Mouse (Mus musculus) hindbrain, embryonic 10.5 days (tissue): Measurements from ENCODE around the gene Bnip1. TPM values are rescaled to one million over a fixed set of nuclear protein-coding genes. Genes with fewer than 3 reads are reported as not detected.
A peak's percentile ranks its signal among the peaks of the same experiment; 100 is the strongest.

Source experiments
- DNase-seq: peaks from one replicate; pipeline ENCODE4 v3.0.0-alpha.2; 2017; ENCODE audit warnings: low spot score
- H3K27ac ChIP-seq: fragments of 300-500 bp; sonication (generic); 2 replicates; pipeline ENCODE4 v1.5.1; 2016; ENCODE audit warnings: mild to moderate bottlenecking, moderate library complexity
- H3K27me3 ChIP-seq: fragments of 300-500 bp; sonication (generic); 2 replicates; pipeline ENCODE4 v1.6.1; 2016; ENCODE audit warnings: mild to moderate bottlenecking; ENCODE audit not compliant: poor library complexity, insufficient read depth, severe bottlenecking
- H3K36me3 ChIP-seq: fragments of 300-500 bp; sonication (generic); 2 replicates; pipeline ENCODE4 v1.6.1; 2016; ENCODE audit warnings: mild to moderate bottlenecking, moderate library complexity
- H3K4me1 ChIP-seq: fragments of 300-500 bp; sonication (generic); replicated peaks from 2 replicates; pipeline ENCODE4 v1.6.1; 2016; ENCODE audit warnings: mild to moderate bottlenecking
- H3K4me3 ChIP-seq: fragments of 300-500 bp; sonication (generic); 2 replicates; pipeline ENCODE4 v1.5.1; 2016; ENCODE audit warnings: mild to moderate bottlenecking, moderate library complexity
- H3K9me3 ChIP-seq: fragments of 300-500 bp; sonication (generic); 2 replicates; pipeline ENCODE4 v1.6.1; 2016; ENCODE audit warnings: mild to moderate bottlenecking, moderate library complexity
- WGBS: fragments of 180-500 bp; shearing (Covaris S2); methylation state at CpG from one replicate; pipeline ENCODE4 v1.1.7; 2016; 5-methylcytosine and 5-hydroxymethylcytosine counted together
- polyA plus RNA-seq: library from polyadenylated mRNA; unstranded; fragments of >200 nt; fragmentation: Nextera tagmentation; extraction: Ambion mirVana; gene quantifications from 2 replicates; pipeline ENCODE4 v1.2.1, GENCODE M21; 2016

The Bnip1 gene
- polyA plus RNA-seq, 1 experiment from 2014 or later = 54.3 TPM

DNA sequence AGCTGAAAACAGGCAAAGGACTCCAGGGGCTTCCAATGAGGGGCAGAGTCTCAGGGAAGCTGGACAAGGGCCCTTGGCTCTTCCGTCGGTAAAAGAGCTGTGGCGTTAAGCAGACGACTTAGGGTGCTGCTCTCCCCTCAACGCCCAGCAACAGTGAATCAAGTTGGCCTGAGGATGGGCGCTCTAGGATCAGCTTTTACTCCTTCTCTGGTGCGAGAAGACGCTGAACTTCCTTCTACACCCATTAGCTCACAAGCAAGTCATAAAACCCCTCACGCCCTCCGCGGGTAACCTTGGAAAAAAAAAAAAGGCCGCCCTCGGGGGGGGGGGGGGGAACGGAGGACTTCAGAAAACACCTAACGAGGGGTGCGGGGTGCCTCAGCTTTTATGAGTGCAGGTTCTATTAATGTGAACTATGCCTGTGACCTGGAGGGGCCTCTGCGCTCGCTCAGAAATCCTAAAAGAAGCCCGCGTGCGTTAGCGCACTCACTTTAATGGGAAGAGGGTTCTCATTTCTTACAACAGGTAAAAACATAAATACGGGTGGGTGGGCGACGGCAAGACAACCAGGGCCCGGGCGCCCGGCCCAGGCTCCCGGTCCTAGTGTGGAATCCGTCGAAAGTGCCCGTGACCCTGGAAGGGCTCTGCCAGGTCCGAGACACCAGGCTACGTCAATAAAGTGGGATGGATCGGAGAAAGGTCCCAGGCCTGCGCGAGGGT, 57.5 kb downstream of the Bnip1 start:
- Histone ChIP-seq H3K27ac (no peak overlapping the region), H3K4me3 (peak overlapping the region; percentile 18; the same call in 1 of the 2 replicates), H3K9me3 (no peaks in the 10 kb centered on the region), H3K4me1 (peaks cover 17% of the 10 kb centered on the region), H3K36me3 (no peaks in the 10 kb centered on the region), H3K27me3 (peaks cover 100% of the 10 kb centered on the region)
- peak; percentile 37 for DNase-seq
- WGBS = under 1% methylated on average over 37 of the region's 37 CpGs

GRCm38 (mm10) chr17:26838911-26839717, 58.2 kb downstream of the Bnip1 start:
- peak overlapping the region; percentile 18 for H3K4me3 ChIP-seq

DNA sequence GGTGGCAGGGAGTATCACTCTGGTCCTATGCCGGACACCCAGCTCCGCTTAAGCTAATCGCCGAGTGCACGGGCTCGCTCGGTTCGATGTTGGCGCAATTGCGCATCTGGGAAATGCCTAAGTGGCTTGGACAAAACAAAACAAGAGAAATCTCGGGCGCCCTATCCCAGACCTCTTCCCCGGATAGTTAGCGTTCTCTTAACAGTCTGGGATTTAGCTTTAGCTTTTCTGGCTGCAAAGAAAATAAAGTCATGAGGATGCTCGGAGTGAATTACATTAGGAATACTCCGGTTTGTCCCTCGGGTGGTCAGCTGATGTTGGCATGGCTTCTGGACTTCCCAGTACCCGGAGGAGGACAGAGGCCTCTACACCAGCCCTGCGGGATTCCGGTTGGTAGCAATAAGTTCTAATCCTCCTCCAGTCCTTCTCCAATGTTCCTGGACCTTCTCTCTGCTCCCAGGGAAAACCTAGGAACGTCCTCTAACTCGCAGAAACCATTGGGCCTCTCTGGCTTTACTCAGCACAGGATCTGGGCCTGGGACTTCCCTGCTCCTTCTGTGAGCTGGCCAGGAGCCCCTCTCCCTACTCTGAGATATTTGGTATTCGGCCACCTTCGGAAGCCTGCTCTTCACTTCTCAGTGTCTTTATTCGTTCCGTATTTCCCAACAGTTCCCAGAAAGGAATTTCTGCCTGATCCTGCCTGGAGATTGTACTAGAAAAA, 59.0 kb downstream of the Bnip1 start:
- H3K4me3 ChIP-seq = no peak overlapping the region
- peaks cover 26% of the 10 kb centered on the region for H3K4me1 ChIP-seq
- H3K36me3 ChIP-seq = no peaks in the 10 kb centered on the region
- H3K27ac ChIP-seq = no peak overlapping the region
- WGBS = under 1% methylated on average over 26 of the region's 26 CpGs
- DNase-seq = peak; percentile 55
- H3K27me3 ChIP-seq = peaks cover 100% of the 10 kb centered on the region
- H3K9me3 ChIP-seq = no peaks in the 10 kb centered on the region

More at GRCm38 (mm10) chr17:26838911-26839717, 58.2 kb downstream of the Bnip1 start:
- DNase-seq = no peak
- under 1% methylated on average over 87 of the region's 87 CpGs for WGBS
- Histone ChIP-seq H3K9me3 (no peaks in the 10 kb centered on the region), H3K4me1 (peaks cover 20% of the 10 kb centered on the region), H3K36me3 (no peaks in the 10 kb centered on the region), H3K27me3 (peaks cover 100% of the 10 kb centered on the region), H3K27ac (no peak overlapping the region)

- H3K9me3 ChIP-seq = no peaks in the 10 kb centered on the region
- 3% methylated on average over 9 of the region's 9 CpGs for WGBS
- peaks cover 100% of the 10 kb centered on the region for H3K27me3 ChIP-seq
- H3K4me1 ChIP-seq = peaks cover 26% of the 10 kb centered on the region
- DNase-seq = no peak
- no peaks in the 10 kb centered on the region for H3K36me3 ChIP-seq
- H3K4me3 ChIP-seq = no peak overlapping the region
- H3K27ac ChIP-seq = no peak overlapping the region
These were observed 59.5 kb downstream of the Bnip1 start for GRCm38 (mm10) chr17:26840439-26840780.

GRCm38 (mm10) chr17:26840922-26841731, 60.3 kb downstream of the Bnip1 start:
- H3K9me3 ChIP-seq = no peaks in the 10 kb centered on the region
- no peak for DNase-seq
- H3K36me3 ChIP-seq = no peaks in the 10 kb centered on the region
- H3K27ac ChIP-seq = no peak overlapping the region
- H3K4me3 ChIP-seq = peak overlapping the region; percentile 32
- under 1% methylated on average over 48 of the region's 48 CpGs for WGBS
- peaks cover 24% of the 10 kb centered on the region for H3K4me1 ChIP-seq
- peaks cover 100% of the 10 kb centered on the region for H3K27me3 ChIP-seq

- WGBS = 2% methylated on average over 5 of the region's 5 CpGs
- no peak for DNase-seq
- peaks cover 100% of the 10 kb centered on the region for H3K27me3 ChIP-seq
- H3K27ac ChIP-seq = no peak overlapping the region
- H3K4me1 ChIP-seq = peaks cover 24% of the 10 kb centered on the region
- H3K4me3 ChIP-seq = no peak overlapping the region
- H3K36me3 ChIP-seq = no peaks in the 10 kb centered on the region
- no peaks in the 10 kb centered on the region for H3K9me3 ChIP-seq
These were observed 61.1 kb downstream of the Bnip1 start for GRCm38 (mm10) chr17:26841981-26842380.

Other genes with a start within 250 kb of the Bnip1 start
- 97.7 and 103 TPM in 2 replicates for gene Ergic1, start 219.6 kb upstream of the Bnip1 start, polyA plus RNA-seq
- 26.8 and 36.8 TPM in 2 replicates for gene Dusp1, start 218.9 kb upstream of the Bnip1 start, polyA plus RNA-seq
- gene Atp6v0e, start 117.8 kb upstream of the Bnip1 start, polyA plus RNA-seq = 140 and 149 TPM in 2 replicates
- gene Crebrf, start 65.4 kb upstream of the Bnip1 start, polyA plus RNA-seq = 3.4 and 4.6 TPM in 2 replicates
- gene Nkx2-5, start 63.9 kb downstream of the Bnip1 start, polyA plus RNA-seq = 0.21 TPM in 1 of 2 replicates, not detected in the other
- gene Kifc5b, start 136.0 kb downstream of the Bnip1 start, polyA plus RNA-seq = 9.2 and 12.0 TPM in 2 replicates
- 4.5 and 8.2 TPM in 2 replicates for gene Phf1, start 152.0 kb downstream of the Bnip1 start, polyA plus RNA-seq
- 186 and 189 TPM in 2 replicates for gene Cuta, start 158.5 kb downstream of the Bnip1 start, polyA plus RNA-seq
- gene Syngap1, start 160.2 kb downstream of the Bnip1 start, polyA plus RNA-seq = 2.0 TPM in 2 replicates
- gene Zbtb9, start 192.1 kb downstream of the Bnip1 start, polyA plus RNA-seq = 16.5 and 19.9 TPM in 2 replicates
- gene Bak1, start 247.9 kb downstream of the Bnip1 start, polyA plus RNA-seq = 2.9 and 6.6 TPM in 2 replicates